In the genomic region with DNA sequence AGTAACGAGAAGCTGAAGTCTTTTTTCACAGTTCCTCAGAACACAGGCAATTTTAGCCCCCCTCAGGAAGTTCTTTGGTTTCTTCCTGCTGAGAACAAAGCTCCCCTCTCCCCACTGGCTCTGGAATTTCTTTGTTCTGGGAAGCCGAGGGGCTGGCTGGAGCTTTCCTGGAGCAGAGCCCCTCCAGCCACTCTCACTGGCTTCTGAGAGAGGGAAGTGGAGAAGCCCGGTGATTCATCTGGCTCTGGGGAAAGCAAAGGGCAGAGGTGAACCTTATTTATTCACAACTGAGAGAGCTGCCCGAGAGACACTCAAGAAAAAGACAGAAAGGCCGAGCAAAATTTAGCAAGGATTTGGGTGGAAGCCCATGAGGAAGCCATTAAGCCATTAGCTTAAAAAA, we compare ENCODE assay signal across 8 mouse cellular contexts.
DNase-seq lines count a peak whose midpoint lies in the region; ATAC-seq lines count a peak whose summit lies in the region.

No protein-coding gene starts in this region.

- no peaks in the 10 kb centered on the region for H3K9me3 ChIP-seq in intestine, embryonic 15.5 days
- H3K9me3 ChIP-seq in lung, embryonic 15.5 days: no peaks in the 10 kb centered on the region
- no peaks in the 10 kb centered on the region for H3K9me3 ChIP-seq in stomach, embryonic 15.5 days

- no peak overlapping the region for H3K9ac ChIP-seq in intestine, embryonic 15.5 days
- H3K9ac ChIP-seq in lung, embryonic 15.5 days: no peak overlapping the region
- no peak overlapping the region for H3K9ac ChIP-seq in stomach, embryonic 15.5 days

- DNase-seq in adrenal gland, adult 2 months: peak; percentile 49
- no peak for DNase-seq in adrenal gland, adult 8-10 months
- peak; percentile 38 for DNase-seq in adrenal gland, postnatal 14 days
- peak; percentile 79 for DNase-seq in forelimb bud, embryonic 11.5 days (ENCODE audit: low read depth, low spot score)
- DNase-seq in layer of hippocampus, adult 8-10 months (ENCODE audit: low spot score in 2 of 2): no peak

- no peaks in the 10 kb centered on the region for H3K27me3 ChIP-seq in intestine, embryonic 15.5 days (replicated peaks)
- peaks cover 11% of the 10 kb centered on the region; the same call in 1 of the 2 replicates for H3K27me3 ChIP-seq in lung, embryonic 15.5 days
- no peaks in the 10 kb centered on the region for H3K27me3 ChIP-seq in stomach, embryonic 15.5 days (replicated peaks)

- peak overlapping the region; percentile 73 for H3K27ac ChIP-seq in intestine, embryonic 15.5 days
- H3K27ac ChIP-seq in lung, embryonic 15.5 days: peak overlapping the region; percentile 93
- peak overlapping the region; percentile 73 for H3K27ac ChIP-seq in stomach, embryonic 15.5 days

- 0 out of 2 replicates have a peak overlapping the region, but pooled peaks have one; percentile 19 for H3K4me2 ChIP-seq in intestine, embryonic 15.5 days (replicated peaks)
- H3K4me2 ChIP-seq in lung, embryonic 15.5 days: peak overlapping the region; percentile 60
- peak overlapping the region; percentile 19; the same call in 1 of the 2 replicates for H3K4me2 ChIP-seq in stomach, embryonic 15.5 days

- no peak for ATAC-seq in intestine, embryonic 15.5 days
- peak; percentile 28; the same call in 1 of the 2 replicates for ATAC-seq in lung, embryonic 15.5 days (ENCODE audit: borderline replicate concordance, extremely low read depth, low FRiP score, low TSS enrichment)
- no peak; the same call in 1 of the 2 replicates for ATAC-seq in stomach, embryonic 15.5 days (ENCODE audit: insufficient read depth, low FRiP score, low read depth)

- WGBS in intestine, embryonic 15.5 days: 6% methylated on average over 5 of the region's 5 CpGs
- WGBS in lung, embryonic 15.5 days: 3% methylated on average over 5 of the region's 5 CpGs
- 7% methylated on average over 5 of the region's 5 CpGs for WGBS in stomach, embryonic 15.5 days

- no peaks in the 10 kb centered on the region for H3K36me3 ChIP-seq in intestine, embryonic 15.5 days
- H3K36me3 ChIP-seq in lung, embryonic 15.5 days: no peaks in the 10 kb centered on the region
- no peaks in the 10 kb centered on the region for H3K36me3 ChIP-seq in stomach, embryonic 15.5 days

- no peaks in the 10 kb centered on the region for H3K4me1 ChIP-seq in intestine, embryonic 15.5 days (replicated peaks)
- H3K4me1 ChIP-seq in lung, embryonic 15.5 days: peaks cover 15% of the 10 kb centered on the region; the same call in 1 of the 2 replicates
- no peaks in the 10 kb centered on the region for H3K4me1 ChIP-seq in stomach, embryonic 15.5 days

- no peak overlapping the region for H3K4me3 ChIP-seq in intestine, embryonic 15.5 days (replicated peaks)
- H3K4me3 ChIP-seq in lung, embryonic 15.5 days: no peak overlapping the region
- H3K4me3 ChIP-seq in stomach, embryonic 15.5 days (replicated peaks): no peak overlapping the region

Comparison
In these comparisons a context has a peak if more than half of its experiments do, and no peak if none do; other contexts are left out.
1. DNase-seq: peak in adrenal gland, adult 2 months (single experiment), adrenal gland, postnatal 14 days (single experiment) and forelimb bud, embryonic 11.5 days (single experiment); none in adrenal gland, adult 8-10 months (single experiment) and layer of hippocampus, adult 8-10 months (0 of 2).
2. Peak in every context shown above with its lines, with median percentiles within 50 percentile points of each other: H3K27ac ChIP-seq and H3K4me2 ChIP-seq.